Mouse (Mus musculus): ENCODE results near the gene Slc35f1. TPM values are rescaled to one million over a fixed set of nuclear protein-coding genes. Genes with fewer than 3 reads are reported as not detected.

The Slc35f1 gene
- polyA plus RNA-seq, 1 experiment from 2014 or later: 0.23 TPM

GRCm38 (mm10) chr10:52996886-52997285 is 306.6 kb downstream of the Slc35f1 start:
- H3K4me1 ChIP-seq (replicated peaks; ENCODE audit: control insufficient read depth, insufficient read depth, low read length): no peaks in the 10 kb centered on the region
- WGBS: 53% methylated on average over 2 of the region's 2 CpGs
- H3K4me3 ChIP-seq (ENCODE audit: low read depth, low read length): no peak overlapping the region
- DNase-seq (ENCODE audit: low spot score): no peak
- no peaks in the 10 kb centered on the region for H3K27me3 ChIP-seq (replicated peaks; ENCODE audit: control insufficient read depth, insufficient read depth, low read length)
- H3K4me2 ChIP-seq: no peak overlapping the region
- ATAC-seq (replicated peaks; ENCODE audit: low FRiP score): no peak
- no peaks in the 10 kb centered on the region for H3K9me3 ChIP-seq (ENCODE audit: control insufficient read depth, low read length)
- H3K36me3 ChIP-seq (ENCODE audit: control insufficient read depth, insufficient read depth, low read length): no peaks in the 10 kb centered on the region
- no peak overlapping the region for H3K9ac ChIP-seq (ENCODE audit: low read depth, low read length)
- H3K27ac ChIP-seq (ENCODE audit: low read depth, low read length): no peak overlapping the region

GRCm38 (mm10) chr10:53001136-53001535 is 310.8 kb downstream of the Slc35f1 start:
- no peaks in the 10 kb centered on the region for H3K4me1 ChIP-seq (replicated peaks; ENCODE audit: control insufficient read depth, insufficient read depth, low read length)
- H3K9me3 ChIP-seq (ENCODE audit: control insufficient read depth, low read length): no peaks in the 10 kb centered on the region
- H3K27me3 ChIP-seq (replicated peaks; ENCODE audit: control insufficient read depth, insufficient read depth, low read length): no peaks in the 10 kb centered on the region
- no peak overlapping the region for H3K9ac ChIP-seq (ENCODE audit: low read depth, low read length)
- WGBS: 82% methylated on average over 7 of the region's 7 CpGs
- ATAC-seq (replicated peaks; ENCODE audit: low FRiP score) (no peak), DNase-seq (ENCODE audit: low spot score) (no peak)
- no peak overlapping the region for H3K4me2 ChIP-seq
- no peak overlapping the region for H3K27ac ChIP-seq (ENCODE audit: low read depth, low read length)
- no peak overlapping the region for H3K4me3 ChIP-seq (ENCODE audit: low read depth, low read length)
- H3K36me3 ChIP-seq (ENCODE audit: control insufficient read depth, insufficient read depth, low read length): no peaks in the 10 kb centered on the region

GRCm38 (mm10) chr10:53006229-53007190 is 316.2 kb downstream of the Slc35f1 start:
- Histone ChIP-seq H3K4me2 (no peak overlapping the region), H3K4me3 (ENCODE audit: low read depth, low read length) (no peak overlapping the region), H3K27me3 (replicated peaks; ENCODE audit: control insufficient read depth, insufficient read depth, low read length) (no peaks in the 10 kb centered on the region), H3K27ac (ENCODE audit: low read depth, low read length) (no peak overlapping the region), H3K36me3 (ENCODE audit: control insufficient read depth, insufficient read depth, low read length) (no peaks in the 10 kb centered on the region), H3K9me3 (ENCODE audit: control insufficient read depth, low read length) (no peaks in the 10 kb centered on the region), H3K9ac (ENCODE audit: low read depth, low read length) (no peak overlapping the region), H3K4me1 (replicated peaks; ENCODE audit: control insufficient read depth, insufficient read depth, low read length) (no peaks in the 10 kb centered on the region)
- WGBS: 53% methylated on average over 1 of the region's 1 CpGs
- DNase-seq (ENCODE audit: low spot score): no peak
- no peak for ATAC-seq (replicated peaks; ENCODE audit: low FRiP score)

- no peak for DNase-seq (ENCODE audit: low spot score)
- WGBS: 65% methylated on average over 5 of the region's 5 CpGs
These were observed 323.5 kb downstream of the Slc35f1 start for GRCm38 (mm10) chr10:53013878-53014277.

GRCm38 (mm10) chr10:53028454-53028853 is 338.1 kb downstream of the Slc35f1 start:
- no peaks in the 10 kb centered on the region for H3K9me3 ChIP-seq (ENCODE audit: control insufficient read depth, low read length)
- H3K4me1 ChIP-seq (replicated peaks; ENCODE audit: control insufficient read depth, insufficient read depth, low read length): no peaks in the 10 kb centered on the region
- ATAC-seq (replicated peaks; ENCODE audit: low FRiP score) (no peak), DNase-seq (ENCODE audit: low spot score) (no peak)
- no peaks in the 10 kb centered on the region for H3K27me3 ChIP-seq (replicated peaks; ENCODE audit: control insufficient read depth, insufficient read depth, low read length)
- no peak overlapping the region for H3K4me3 ChIP-seq (ENCODE audit: low read depth, low read length)
- WGBS: 67% methylated on average over 4 of the region's 4 CpGs
- no peaks in the 10 kb centered on the region for H3K36me3 ChIP-seq (ENCODE audit: control insufficient read depth, insufficient read depth, low read length)
- no peak overlapping the region for H3K9ac ChIP-seq (ENCODE audit: low read depth, low read length)
- no peak overlapping the region for H3K4me2 ChIP-seq
- no peak overlapping the region for H3K27ac ChIP-seq (ENCODE audit: low read depth, low read length)

More at GRCm38 (mm10) chr10:53013878-53014277, 323.5 kb downstream of the Slc35f1 start:
- Histone ChIP-seq H3K36me3 (ENCODE audit: control insufficient read depth, insufficient read depth, low read length) (no peaks in the 10 kb centered on the region), H3K4me2 (no peak overlapping the region), H3K9ac (ENCODE audit: low read depth, low read length) (no peak overlapping the region), H3K4me3 (ENCODE audit: low read depth, low read length) (no peak overlapping the region), H3K9me3 (ENCODE audit: control insufficient read depth, low read length) (no peaks in the 10 kb centered on the region), H3K4me1 (replicated peaks; ENCODE audit: control insufficient read depth, insufficient read depth, low read length) (no peaks in the 10 kb centered on the region), H3K27me3 (replicated peaks; ENCODE audit: control insufficient read depth, insufficient read depth, low read length) (no peaks in the 10 kb centered on the region), H3K27ac (ENCODE audit: low read depth, low read length) (no peak overlapping the region)
- no peak for ATAC-seq (replicated peaks; ENCODE audit: low FRiP score)

- no peaks in the 10 kb centered on the region for H3K9me3 ChIP-seq (ENCODE audit: control insufficient read depth, low read length)
- H3K4me2 ChIP-seq: no peak overlapping the region
- no peaks in the 10 kb centered on the region for H3K4me1 ChIP-seq (replicated peaks; ENCODE audit: control insufficient read depth, insufficient read depth, low read length)
- H3K36me3 ChIP-seq (ENCODE audit: control insufficient read depth, insufficient read depth, low read length): no peaks in the 10 kb centered on the region
- DNase-seq (ENCODE audit: low spot score): no peak
- no peak overlapping the region for H3K27ac ChIP-seq (ENCODE audit: low read depth, low read length)
- no peak for ATAC-seq (replicated peaks; ENCODE audit: low FRiP score)
- H3K27me3 ChIP-seq (replicated peaks; ENCODE audit: control insufficient read depth, insufficient read depth, low read length): no peaks in the 10 kb centered on the region
- no peak overlapping the region for H3K4me3 ChIP-seq (ENCODE audit: low read depth, low read length)
- H3K9ac ChIP-seq (ENCODE audit: low read depth, low read length): no peak overlapping the region
- 40% methylated on average over 1 of the region's 1 CpGs for WGBS
These were observed 344.9 kb downstream of the Slc35f1 start for GRCm38 (mm10) chr10:53035202-53035601.

- Histone ChIP-seq H3K4me3 (ENCODE audit: low read depth, low read length) (no peak overlapping the region), H3K27ac (ENCODE audit: low read depth, low read length) (no peak overlapping the region), H3K4me1 (replicated peaks; ENCODE audit: control insufficient read depth, insufficient read depth, low read length) (no peaks in the 10 kb centered on the region), H3K9ac (ENCODE audit: low read depth, low read length) (no peak overlapping the region), H3K9me3 (ENCODE audit: control insufficient read depth, low read length) (no peaks in the 10 kb centered on the region), H3K4me2 (no peak overlapping the region), H3K27me3 (replicated peaks; ENCODE audit: control insufficient read depth, insufficient read depth, low read length) (no peaks in the 10 kb centered on the region), H3K36me3 (ENCODE audit: control insufficient read depth, insufficient read depth, low read length) (no peaks in the 10 kb centered on the region)
- DNase-seq (ENCODE audit: low spot score) (no peak), ATAC-seq (replicated peaks; ENCODE audit: low FRiP score) (no peak)
These were observed 355.6 kb downstream of the Slc35f1 start for GRCm38 (mm10) chr10:53045931-53046330.

GRCm38 (mm10) chr10:53052521-53052920 is 362.2 kb downstream of the Slc35f1 start:
- DNase-seq (ENCODE audit: low spot score) (no peak), ATAC-seq (replicated peaks; ENCODE audit: low FRiP score) (no peak)
- Histone ChIP-seq H3K9ac (ENCODE audit: low read depth, low read length) (no peak overlapping the region), H3K4me2 (no peak overlapping the region), H3K4me1 (replicated peaks; ENCODE audit: control insufficient read depth, insufficient read depth, low read length) (no peaks in the 10 kb centered on the region), H3K27ac (ENCODE audit: low read depth, low read length) (no peak overlapping the region), H3K36me3 (ENCODE audit: control insufficient read depth, insufficient read depth, low read length) (no peaks in the 10 kb centered on the region), H3K27me3 (replicated peaks; ENCODE audit: control insufficient read depth, insufficient read depth, low read length) (no peaks in the 10 kb centered on the region), H3K4me3 (ENCODE audit: low read depth, low read length) (no peak overlapping the region), H3K9me3 (ENCODE audit: control insufficient read depth, low read length) (no peaks in the 10 kb centered on the region)

GRCm38 (mm10) chr10:53060745-53061144 is 370.4 kb downstream of the Slc35f1 start:
- Histone ChIP-seq H3K27ac (ENCODE audit: low read depth, low read length) (no peak overlapping the region), H3K9me3 (ENCODE audit: control insufficient read depth, low read length) (no peaks in the 10 kb centered on the region), H3K4me1 (replicated peaks; ENCODE audit: control insufficient read depth, insufficient read depth, low read length) (no peaks in the 10 kb centered on the region), H3K36me3 (ENCODE audit: control insufficient read depth, insufficient read depth, low read length) (no peaks in the 10 kb centered on the region), H3K4me3 (ENCODE audit: low read depth, low read length) (no peak overlapping the region), H3K27me3 (replicated peaks; ENCODE audit: control insufficient read depth, insufficient read depth, low read length) (no peaks in the 10 kb centered on the region), H3K9ac (ENCODE audit: low read depth, low read length) (no peak overlapping the region), H3K4me2 (no peak overlapping the region)
- WGBS: 78% methylated on average over 2 of the region's 2 CpGs
- DNase-seq (ENCODE audit: low spot score) (no peak), ATAC-seq (replicated peaks; ENCODE audit: low FRiP score) (no peak)

Data from liver, embryonic 11.5 days (tissue).